Mouse (Mus musculus) hindbrain, embryonic 13.5 days (tissue): Measurements from ENCODE around the gene Rhot1. TPM values are rescaled to one million over a fixed set of nuclear protein-coding genes. Genes with fewer than 3 reads are reported as not detected.
A peak's percentile ranks its signal among the peaks of the same experiment; 100 is the strongest.

Experiments
- ATAC-seq: fragments of 200-750 bp; cut with Nextera tagmentation; 2 replicates; pipeline ENCODE4 v1.8.0; 2017; ENCODE audit warnings: moderate TSS enrichment; ENCODE audit not compliant: low FRiP score
- H3K27ac ChIP-seq: fragments of 300-500 bp; sonication (generic); 2 replicates; pipeline ENCODE4 v1.5.1; 2015; ENCODE audit warnings: inconsistent platforms, mild to moderate bottlenecking, moderate library complexity
- H3K27me3 ChIP-seq: fragments of 300-500 bp; sonication (generic); 2 replicates; pipeline ENCODE4 v1.6.1; 2015; ENCODE audit warnings: mild to moderate bottlenecking, inconsistent platforms
- H3K36me3 ChIP-seq: fragments of 300-500 bp; sonication (generic); 2 replicates; pipeline ENCODE4 v1.6.1; 2015; ENCODE audit warnings: mild to moderate bottlenecking, inconsistent platforms
- H3K4me1 ChIP-seq: fragments of 300-500 bp; sonication (generic); replicated peaks from 2 replicates; pipeline ENCODE4 v1.6.1; 2015; ENCODE audit warnings: inconsistent platforms
- H3K4me2 ChIP-seq: fragments of 300-500 bp; sonication (generic); 2 replicates; pipeline ENCODE4 v1.6.1; 2015; ENCODE audit warnings: inconsistent platforms, mild to moderate bottlenecking, moderate library complexity
- H3K4me3 ChIP-seq: fragments of 300-500 bp; sonication (generic); 2 replicates; pipeline ENCODE4 v1.5.1; 2015; ENCODE audit warnings: mild to moderate bottlenecking, inconsistent platforms
- H3K9ac ChIP-seq: fragments of 300-500 bp; sonication (generic); 2 replicates; pipeline ENCODE4 v1.6.1; 2015; ENCODE audit warnings: mild to moderate bottlenecking, inconsistent platforms
- H3K9me3 ChIP-seq: fragments of 300-500 bp; sonication (generic); 2 replicates; pipeline ENCODE4 v1.6.1; 2016; ENCODE audit warnings: inconsistent platforms
- WGBS: fragments of 180-500 bp; shearing (Covaris S2); methylation state at CpG from one replicate; pipeline ENCODE4 v1.1.7; 2015; 5-methylcytosine and 5-hydroxymethylcytosine counted together
- polyA plus RNA-seq: library from polyadenylated mRNA; unstranded; fragments of >200 nt; fragmentation: Nextera tagmentation; extraction: Ambion mirVana; gene quantifications from 2 replicates; pipeline ENCODE4 v1.2.1, GENCODE M21; 2015

Gene Rhot1
- 66.4 and 68.4 TPM in 2 replicates for polyA plus RNA-seq

DNA sequence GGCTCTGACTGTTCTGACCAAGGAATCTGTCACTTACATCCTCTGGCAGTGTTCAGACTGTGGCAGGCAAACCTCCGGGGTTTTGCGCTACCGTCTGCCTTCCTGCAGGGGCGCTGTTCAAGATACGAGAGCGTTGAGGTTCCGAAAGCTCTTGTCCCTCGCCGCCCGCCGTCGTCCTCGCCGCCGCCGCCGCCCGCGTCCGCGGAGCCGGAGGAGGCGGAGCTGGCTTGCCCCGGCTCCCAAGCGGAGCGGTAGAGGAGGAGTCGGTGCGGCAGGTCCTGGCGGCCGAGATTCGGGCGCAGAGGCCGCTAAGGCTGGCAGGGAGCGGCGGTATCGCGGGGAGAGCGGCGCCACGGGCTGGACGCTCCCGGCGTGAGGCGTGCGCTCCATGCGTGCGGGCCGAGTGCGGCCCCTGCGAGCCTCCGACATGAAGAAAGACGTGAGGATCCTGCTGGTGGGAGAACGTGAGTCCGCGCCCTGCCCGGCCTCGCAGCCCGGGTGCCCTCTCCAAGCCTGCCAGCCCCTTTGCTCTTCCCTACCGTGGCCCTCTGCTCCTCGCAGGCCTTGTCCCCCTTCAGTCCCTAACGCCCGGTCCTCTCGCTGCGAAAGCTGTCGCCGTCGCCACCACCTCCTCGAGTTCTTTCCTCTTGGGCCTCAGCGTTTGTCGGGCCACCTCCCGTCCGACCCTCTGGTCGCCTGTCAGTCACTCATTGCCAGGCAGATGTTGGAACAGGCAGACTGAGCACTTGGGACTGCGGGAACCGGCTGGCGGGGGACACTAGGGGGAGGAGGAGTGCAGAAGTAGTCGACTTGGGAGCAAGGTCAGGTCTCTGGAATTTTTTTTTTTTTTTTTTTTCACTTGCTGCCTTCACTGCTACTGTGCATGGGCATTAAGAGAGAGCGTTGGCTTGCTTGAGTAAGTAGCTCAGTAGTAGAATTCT is at the start of gene Rhot1:
Gene Rhot1, plus strand, starts transcription at position 160 of the 941 bp plus-strand sequence.
- peak; percentile 96 for ATAC-seq
- peak within 1 kb of the TSS; percentile 96 for H3K9ac ChIP-seq
- no peaks in the 10 kb centered on the region for H3K27me3 ChIP-seq
- under 1% methylated on average over 75 of the region's 78 CpGs for whole genome bisulfite sequencing
- H3K4me2 ChIP-seq, result peak within 1 kb of the TSS; percentile 71
- H3K4me1 ChIP-seq, result peaks cover 9% of the 10 kb centered on the region
- no peaks in the 10 kb centered on the region for H3K9me3 ChIP-seq
- H3K36me3 ChIP-seq, result peaks cover 5% of the 10 kb centered on the region; the same call in 1 of the 2 replicates
- H3K4me3 ChIP-seq, result peak within 1 kb of the TSS; percentile 97
- peak within 1 kb of the TSS; percentile 95 for H3K27ac ChIP-seq

DNA sequence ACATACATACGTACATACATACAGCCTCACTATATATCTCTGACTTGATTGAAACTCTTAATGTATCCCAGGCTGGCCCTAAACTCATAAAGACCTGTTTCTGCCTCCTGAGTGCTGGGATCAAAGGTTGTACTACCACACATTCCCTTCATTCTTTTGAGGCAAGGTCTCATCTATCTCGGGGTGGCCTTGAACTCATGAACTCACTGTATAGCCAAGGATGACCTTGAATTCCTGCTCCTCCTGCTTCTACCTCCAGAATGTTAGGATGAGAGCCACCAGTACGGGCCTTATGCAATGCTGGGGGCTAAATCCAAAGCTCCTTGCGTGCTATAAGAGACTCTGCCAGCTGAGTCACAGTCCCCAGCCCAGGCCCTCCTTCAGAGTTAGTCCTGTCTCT is 47.8 kb upstream of the Rhot1 start:
- Histone ChIP-seq H3K36me3 (no peaks in the 10 kb centered on the region), H3K27me3 (peaks cover 21% of the 10 kb centered on the region), H3K9me3 (no peaks in the 10 kb centered on the region), H3K4me3 (no peak overlapping the region), H3K4me2 (no peak overlapping the region), H3K4me1 (no peaks in the 10 kb centered on the region), H3K27ac (no peak overlapping the region), H3K9ac (no peak overlapping the region)
- no peak for ATAC-seq
- whole genome bisulfite sequencing, result 83% methylated on average over 4 of the region's 4 CpGs

DNA sequence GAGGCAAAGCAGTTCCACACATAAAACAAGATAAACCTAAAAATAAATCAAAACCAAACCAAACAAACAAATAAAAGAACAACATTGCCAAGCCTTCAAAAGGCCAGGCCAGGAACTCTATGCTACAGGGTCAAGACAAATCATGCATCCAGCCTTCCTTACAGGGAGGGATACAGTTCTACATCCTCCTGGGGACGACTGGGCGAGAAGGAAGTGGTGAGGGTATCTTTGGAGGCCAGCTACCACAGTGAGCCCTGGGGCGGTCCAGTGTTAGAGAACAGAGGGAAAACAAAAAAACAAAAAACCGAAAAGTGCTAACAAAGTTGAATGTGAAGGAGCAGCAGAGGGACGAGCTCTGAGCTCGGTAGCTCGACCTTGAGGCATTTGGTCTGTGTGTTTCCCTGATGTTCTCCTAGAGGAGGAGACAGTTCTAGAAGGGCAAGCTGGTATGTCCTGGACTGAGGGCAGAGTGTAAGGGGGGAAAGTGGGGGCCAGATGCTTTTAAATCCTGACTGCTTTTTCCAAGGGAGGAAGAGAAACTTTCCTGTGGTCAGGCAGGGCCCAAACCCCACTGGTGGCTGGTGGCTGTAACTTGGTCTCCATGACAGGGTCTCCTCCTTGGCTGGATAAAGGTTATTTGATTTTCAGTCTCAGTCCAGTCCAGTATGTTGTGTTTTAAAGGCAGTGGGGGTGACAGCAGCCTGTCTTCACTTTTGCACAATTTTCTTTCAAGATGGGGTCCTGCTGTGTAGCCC is 45.3 kb upstream of the Rhot1 start:
- no peaks in the 10 kb centered on the region for H3K4me1 ChIP-seq
- H3K4me2 ChIP-seq, result no peak overlapping the region
- no peaks in the 10 kb centered on the region for H3K36me3 ChIP-seq
- 71% methylated on average over 7 of the region's 7 CpGs for WGBS
- H3K27me3 ChIP-seq, result no peaks in the 10 kb centered on the region
- H3K9me3 ChIP-seq, result no peaks in the 10 kb centered on the region
- H3K9ac ChIP-seq, result no peak overlapping the region
- no peak overlapping the region for H3K27ac ChIP-seq
- no peak overlapping the region for H3K4me3 ChIP-seq
- ATAC-seq, result no peak

DNA sequence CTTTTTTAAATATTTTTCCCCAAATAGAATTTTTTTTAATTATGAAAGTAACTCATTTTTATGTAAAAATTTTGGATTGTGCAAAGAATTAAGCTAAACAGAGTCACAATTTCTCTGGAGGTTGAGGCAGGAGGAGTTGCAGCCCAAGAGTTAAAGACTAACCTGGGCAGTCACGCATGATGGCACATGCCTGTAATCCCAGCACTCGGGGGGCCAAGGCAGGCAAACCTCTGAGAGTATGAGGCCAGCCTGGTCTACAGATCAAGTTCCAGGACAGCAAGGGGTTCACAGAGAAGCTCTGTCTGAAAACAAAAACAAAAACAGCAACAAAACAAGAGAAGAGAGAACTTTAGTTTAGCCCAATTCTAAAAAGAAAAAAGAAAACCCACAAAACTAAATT is 44.6 kb upstream of the Rhot1 start:
- no peak overlapping the region for H3K4me3 ChIP-seq
- ATAC-seq, result no peak
- no peaks in the 10 kb centered on the region for H3K27me3 ChIP-seq
- H3K9me3 ChIP-seq, result no peaks in the 10 kb centered on the region
- no peaks in the 10 kb centered on the region for H3K4me1 ChIP-seq
- no peak overlapping the region for H3K27ac ChIP-seq
- H3K4me2 ChIP-seq, result no peak overlapping the region
- no peaks in the 10 kb centered on the region for H3K36me3 ChIP-seq
- WGBS, result 50% methylated on average over 2 of the region's 2 CpGs
- H3K9ac ChIP-seq, result no peak overlapping the region

DNA sequence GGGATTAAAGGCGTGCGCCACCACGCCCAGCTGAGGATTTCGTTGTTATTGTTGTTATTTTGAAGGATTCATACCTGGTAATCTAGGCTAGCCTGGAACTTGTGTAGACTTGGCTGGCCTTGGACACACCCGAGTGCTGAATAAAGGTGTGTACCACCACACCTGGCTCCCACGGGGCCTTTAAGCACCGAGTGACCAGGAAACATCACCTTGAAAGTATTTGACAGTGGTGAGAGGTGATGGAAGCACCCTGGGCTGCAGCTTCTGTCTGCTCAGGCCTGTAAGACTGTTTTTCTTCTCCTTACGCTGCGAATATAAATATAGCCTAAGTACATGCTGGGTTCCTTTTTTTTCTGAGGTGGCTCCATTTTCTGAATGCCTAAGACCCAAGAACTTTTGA is 40.7 kb upstream of the Rhot1 start:
- H3K27me3 ChIP-seq, result no peaks in the 10 kb centered on the region
- no peak for ATAC-seq
- no peak overlapping the region for H3K4me3 ChIP-seq
- no peaks in the 10 kb centered on the region for H3K9me3 ChIP-seq
- H3K4me2 ChIP-seq, result no peak overlapping the region
- no peak overlapping the region for H3K27ac ChIP-seq
- no peak overlapping the region for H3K9ac ChIP-seq
- H3K4me1 ChIP-seq, result no peaks in the 10 kb centered on the region
- 93% methylated on average over 9 of the region's 9 CpGs for WGBS
- H3K36me3 ChIP-seq, result no peaks in the 10 kb centered on the region

DNA sequence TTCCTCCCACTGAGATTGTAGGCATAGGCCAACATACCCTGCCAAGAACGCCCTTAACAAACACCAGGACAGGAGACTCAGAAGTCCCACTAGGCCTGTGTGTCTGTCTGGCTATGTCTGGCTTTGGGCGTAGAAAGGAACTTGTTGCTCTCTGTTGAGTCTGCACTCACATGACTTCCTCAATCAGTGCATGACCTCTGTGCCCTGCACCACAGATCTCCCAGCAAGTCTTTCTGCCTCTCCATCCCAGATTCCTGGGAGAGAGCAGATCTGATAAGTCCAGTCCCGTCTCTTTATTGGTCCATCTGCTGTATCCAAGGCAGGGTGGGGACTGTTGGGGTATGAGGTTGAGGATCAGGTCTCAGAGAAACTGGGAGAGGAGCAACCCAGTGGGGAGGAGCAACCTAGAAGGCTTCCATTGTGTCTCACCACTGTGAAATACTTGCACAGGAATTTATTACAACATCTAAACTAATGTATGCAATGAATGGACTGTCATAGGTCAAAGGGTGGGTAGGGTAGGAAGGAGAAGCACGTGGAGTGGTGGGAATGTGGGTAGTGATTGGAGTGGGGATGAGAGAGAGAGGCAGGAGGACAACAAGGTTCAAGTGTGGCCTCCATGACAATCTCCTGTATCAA is 40.1 kb upstream of the Rhot1 start:
- WGBS, result 86% methylated on average over 4 of the region's 4 CpGs
- Histone ChIP-seq H3K4me1 (no peaks in the 10 kb centered on the region), H3K4me2 (no peak overlapping the region), H3K9me3 (no peaks in the 10 kb centered on the region), H3K27me3 (no peaks in the 10 kb centered on the region), H3K4me3 (no peak overlapping the region), H3K36me3 (no peaks in the 10 kb centered on the region), H3K27ac (no peak overlapping the region), H3K9ac (no peak overlapping the region)
- no peak for ATAC-seq

DNA sequence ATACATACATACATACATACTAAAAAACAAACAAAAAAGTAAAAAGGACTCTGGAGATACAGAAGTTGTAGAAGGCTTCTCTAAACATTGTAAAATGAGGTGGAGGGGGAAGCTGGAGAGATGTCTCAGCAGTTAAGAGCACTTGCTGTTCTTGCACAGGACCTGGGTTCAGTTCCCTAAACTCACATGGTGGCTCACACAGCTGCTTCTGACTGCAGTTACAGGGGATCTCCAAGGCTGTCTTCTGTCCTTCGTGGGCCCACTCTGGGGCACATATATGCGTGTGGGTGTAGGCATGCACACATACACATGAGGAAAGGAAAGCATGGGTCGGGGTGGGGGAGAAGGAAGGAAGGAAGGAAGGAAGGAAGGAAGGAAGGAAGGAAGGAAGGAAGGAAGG is 39.2 kb upstream of the Rhot1 start:
- Histone ChIP-seq H3K27me3 (no peaks in the 10 kb centered on the region), H3K36me3 (no peaks in the 10 kb centered on the region), H3K9ac (no peak overlapping the region), H3K27ac (no peak overlapping the region), H3K4me3 (no peak overlapping the region), H3K4me2 (no peak overlapping the region), H3K9me3 (no peaks in the 10 kb centered on the region), H3K4me1 (no peaks in the 10 kb centered on the region)
- no peak for ATAC-seq
- 99% methylated on average over 3 of the region's 3 CpGs for WGBS

DNA sequence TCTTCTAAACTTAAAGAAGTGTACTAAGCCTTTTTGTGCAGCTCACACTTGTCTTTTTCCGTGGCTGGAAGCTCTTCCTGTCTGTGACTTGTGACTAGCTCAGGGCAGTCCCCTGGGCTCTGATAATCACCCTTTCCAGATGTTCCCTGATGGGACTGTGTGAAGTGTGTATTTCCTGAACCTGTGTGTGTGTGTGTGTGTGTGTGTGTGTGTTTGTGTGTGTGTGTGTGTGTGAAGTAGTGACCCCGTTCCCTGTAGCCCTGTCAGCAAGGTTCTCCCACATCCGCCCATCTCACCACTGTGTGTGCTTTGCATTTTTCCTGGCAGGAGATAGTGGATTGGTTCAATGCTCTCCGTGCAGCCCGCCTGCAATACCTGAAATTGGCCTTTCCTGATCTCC is 38.5 kb upstream of the Rhot1 start:
- no peak overlapping the region for H3K9ac ChIP-seq
- no peak overlapping the region for H3K4me3 ChIP-seq
- WGBS, result 79% methylated on average over 5 of the region's 5 CpGs
- ATAC-seq, result no peak
- no peaks in the 10 kb centered on the region for H3K4me1 ChIP-seq
- H3K36me3 ChIP-seq, result no peaks in the 10 kb centered on the region
- no peaks in the 10 kb centered on the region for H3K9me3 ChIP-seq
- no peak overlapping the region for H3K4me2 ChIP-seq
- no peak overlapping the region for H3K27ac ChIP-seq
- no peaks in the 10 kb centered on the region; the same call in 1 of the 2 replicates for H3K27me3 ChIP-seq

DNA sequence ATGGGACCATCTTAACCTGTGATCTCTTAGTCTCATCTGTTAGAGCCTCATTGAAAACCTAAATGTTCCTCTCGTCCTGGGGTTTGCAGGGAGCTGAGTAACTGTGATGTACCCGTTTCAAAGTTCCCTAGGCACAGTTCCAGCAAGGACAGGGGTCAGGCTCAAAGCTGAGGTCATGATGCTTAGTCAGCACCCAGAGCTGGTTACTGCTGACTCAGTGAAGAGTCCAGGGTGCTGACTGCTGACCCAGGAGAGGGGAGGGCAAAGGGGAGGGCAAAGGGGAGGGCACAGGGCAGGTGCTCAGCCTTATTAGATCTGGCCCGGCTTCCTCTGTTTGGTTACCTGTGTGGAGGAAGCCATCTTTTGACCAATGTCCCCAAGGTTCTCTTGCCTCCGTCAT is 36.9 kb upstream of the Rhot1 start:
- no peak for ATAC-seq
- H3K4me2 ChIP-seq, result no peak overlapping the region
- H3K27me3 ChIP-seq, result no peaks in the 10 kb centered on the region; the same call in 1 of the 2 replicates
- H3K4me1 ChIP-seq, result no peaks in the 10 kb centered on the region
- H3K9ac ChIP-seq, result no peak overlapping the region
- no peak overlapping the region for H3K27ac ChIP-seq
- H3K9me3 ChIP-seq, result no peaks in the 10 kb centered on the region
- WGBS, result 68% methylated on average over 4 of the region's 4 CpGs
- H3K4me3 ChIP-seq, result no peak overlapping the region
- no peaks in the 10 kb centered on the region for H3K36me3 ChIP-seq

DNA sequence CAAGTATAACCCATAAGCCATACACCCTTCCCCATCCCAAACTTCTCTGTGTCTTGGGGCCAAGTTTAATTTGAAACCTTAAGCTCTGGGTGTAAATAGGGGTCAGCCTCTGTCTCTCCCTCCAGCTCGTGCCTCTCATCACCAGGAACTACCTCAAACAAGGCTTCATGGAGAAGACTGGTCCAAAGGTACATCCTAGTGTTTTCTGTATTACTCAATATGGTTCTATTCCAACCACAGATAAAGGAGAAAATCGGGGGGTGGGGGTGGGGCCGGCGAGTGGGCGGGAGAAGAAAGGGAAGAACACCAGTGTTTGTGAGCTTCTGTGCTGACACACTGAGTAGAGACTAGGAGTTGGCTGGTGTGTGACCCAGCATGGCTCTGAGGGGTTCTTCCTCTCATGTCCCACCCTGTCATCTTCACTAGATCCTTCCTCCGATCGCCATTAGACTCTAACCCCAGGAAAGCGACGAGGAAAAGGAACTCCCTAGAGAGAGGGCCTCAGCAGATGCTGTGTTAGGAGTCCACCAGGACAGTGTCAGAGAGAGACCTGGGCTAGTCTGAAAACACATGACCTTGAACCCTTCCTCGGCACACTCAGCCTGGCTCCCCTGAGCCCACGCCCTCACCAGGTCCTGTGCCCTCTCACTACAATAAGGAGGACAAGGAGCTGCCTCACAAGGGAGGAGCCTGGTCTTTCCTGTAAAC is 34.7 kb upstream of the Rhot1 start:
- Histone ChIP-seq H3K27ac (no peak overlapping the region), H3K4me2 (no peak overlapping the region), H3K27me3 (no peaks in the 10 kb centered on the region; the same call in 1 of the 2 replicates), H3K9me3 (no peaks in the 10 kb centered on the region), H3K9ac (no peak overlapping the region), H3K4me1 (no peaks in the 10 kb centered on the region), H3K36me3 (no peaks in the 10 kb centered on the region), H3K4me3 (no peak overlapping the region)
- no peak for ATAC-seq
- 82% methylated on average over 11 of the region's 11 CpGs for WGBS

DNA sequence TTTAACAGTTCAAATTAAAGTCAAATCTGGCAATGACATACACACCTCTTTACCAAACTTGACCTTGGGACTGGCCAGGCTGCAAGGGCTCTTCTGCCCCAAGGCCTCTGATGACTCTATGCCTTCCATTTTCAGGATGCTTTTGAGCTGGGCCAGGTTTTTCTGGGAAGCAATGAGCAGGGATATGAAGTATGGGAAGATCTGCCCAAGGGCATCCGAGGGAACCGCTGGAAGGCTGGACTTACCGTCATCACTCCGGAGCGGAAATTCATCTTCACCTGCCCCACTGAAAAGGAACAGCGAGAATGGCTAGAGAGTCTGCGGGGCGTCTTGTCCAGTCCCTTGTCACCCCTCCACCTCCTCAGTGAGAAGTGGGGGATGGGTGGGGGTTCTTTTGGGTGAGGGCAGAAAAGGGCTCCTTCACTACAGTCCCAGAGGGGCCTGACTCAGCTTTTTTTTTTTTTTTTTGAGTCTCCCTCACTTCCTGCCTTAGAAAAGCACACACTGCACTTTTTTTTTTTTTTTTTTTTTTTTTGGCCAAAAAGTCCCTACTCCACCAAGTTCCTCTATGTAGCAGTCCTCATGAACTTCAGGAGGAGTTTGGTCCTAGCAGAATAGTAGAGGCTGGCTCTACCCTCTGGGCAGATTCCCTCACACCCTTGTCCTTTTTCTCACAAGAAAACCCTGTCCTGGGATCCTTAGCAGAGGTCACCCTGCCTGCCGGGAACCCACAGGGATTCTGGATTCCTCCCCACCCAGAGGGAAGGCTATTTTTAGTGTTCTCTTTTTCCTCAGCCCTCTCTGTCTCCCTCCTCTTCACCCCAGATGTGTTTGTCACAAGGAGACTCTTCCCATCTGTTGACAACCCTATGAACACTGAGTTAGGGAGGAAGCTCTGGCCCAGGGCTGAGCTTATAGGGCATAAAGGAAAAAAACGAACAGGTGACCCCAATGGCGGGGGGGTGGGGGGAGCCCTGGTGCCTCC is 31.6 kb upstream of the Rhot1 start:
- Histone ChIP-seq H3K36me3 (no peaks in the 10 kb centered on the region), H3K27ac (no peak overlapping the region), H3K9me3 (no peaks in the 10 kb centered on the region), H3K4me1 (no peaks in the 10 kb centered on the region), H3K9ac (no peak overlapping the region), H3K4me2 (no peak overlapping the region), H3K4me3 (no peak overlapping the region), H3K27me3 (no peaks in the 10 kb centered on the region; the same call in 1 of the 2 replicates)
- WGBS, result 73% methylated on average over 11 of the region's 11 CpGs
- ATAC-seq, result no peak
